Mouse (Mus musculus) heart, adult 18-20 months (tissue): ENCODE measurements at regions not wholly inside any gene's neighbourhood (a gene's known extent, or its start where the extent isn't known, plus 50 kb on each side); places are given as distances from the start of the nearest gene placed in this dataset.

Source experiments
- DNase-seq, 2 experiments: peaks; one replicate each; pipeline ENCODE4 v3.0.0; 2021 to 2022; ENCODE audit warnings: mixed read lengths in 1 of 2

DNA sequence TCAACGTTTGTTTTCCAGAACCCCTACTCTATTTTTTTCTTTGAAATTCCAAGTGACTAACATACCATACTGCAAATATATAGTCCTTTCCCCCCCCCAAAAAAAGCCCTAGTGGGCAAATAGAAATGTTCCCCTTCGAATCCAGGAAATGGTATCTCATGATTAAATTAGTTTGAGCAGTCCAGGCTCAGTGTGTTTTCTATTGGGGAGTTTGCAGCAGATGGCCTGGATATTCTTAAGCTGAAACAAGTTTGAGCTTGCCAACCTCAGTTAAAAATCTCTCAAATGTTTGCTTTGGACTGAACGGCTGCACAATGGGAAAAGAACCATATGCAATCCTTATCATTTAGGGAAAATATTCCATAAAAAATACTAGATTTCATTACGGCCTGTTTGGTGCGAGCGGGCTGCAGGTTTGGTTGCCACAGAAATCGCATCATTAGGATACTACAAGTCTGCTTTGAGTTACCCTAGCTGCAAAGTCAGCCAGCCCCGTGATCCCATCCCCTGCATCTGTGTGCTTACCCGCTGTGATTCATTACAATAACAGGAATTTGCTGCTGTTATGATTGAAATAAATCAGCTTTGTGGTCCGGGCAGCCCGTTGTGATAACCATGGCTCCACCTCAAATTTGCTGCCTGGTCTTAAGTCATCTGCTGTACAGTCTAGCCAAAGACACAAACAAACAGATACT, 227.2 kb upstream of the Zfp637 start:
- peak; percentile 33 to 36 for DNase-seq

DNA sequence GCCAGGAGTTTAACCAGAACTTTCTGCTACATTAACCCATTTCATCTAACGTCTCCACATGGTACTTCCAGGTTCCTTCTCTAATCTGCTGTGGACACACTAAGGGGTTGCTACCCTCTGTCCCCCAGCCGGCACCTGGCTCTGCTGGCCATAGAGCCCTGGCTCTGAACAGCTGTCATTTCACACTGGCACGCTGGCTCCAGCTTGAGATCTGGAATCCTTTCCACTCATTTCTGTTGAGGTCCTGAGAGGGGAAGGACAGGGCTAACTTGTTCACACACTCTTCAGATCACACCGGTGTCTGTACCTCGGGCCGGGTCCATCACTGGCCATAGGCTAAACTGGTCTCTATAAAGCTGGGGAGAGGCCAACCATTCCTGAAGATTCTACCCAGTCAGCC, 226.6 kb upstream of the Zfp637 start:
- DNase-seq: peak in 1 of 2 experiments; percentile 12

DNA sequence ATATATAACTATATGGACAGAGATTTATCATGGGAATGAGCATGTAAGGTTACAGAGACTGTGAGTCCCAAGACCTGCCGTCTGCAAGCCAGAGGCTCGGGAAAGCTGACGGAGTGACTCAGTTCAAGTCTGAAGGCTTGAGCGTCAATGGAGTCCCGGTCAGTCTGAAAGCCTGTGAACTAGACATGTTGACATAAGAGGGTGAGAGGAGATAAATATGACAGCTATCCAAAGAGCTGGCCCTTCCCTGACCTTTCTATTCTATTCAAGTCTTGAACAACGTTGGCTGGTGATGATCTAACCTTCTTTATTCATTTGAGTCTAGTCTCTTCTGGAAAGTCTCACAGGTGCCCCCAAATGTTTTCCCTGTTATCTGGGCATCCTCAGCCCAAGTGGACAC, 223.8 kb upstream of the Zfp637 start:
- no peak for DNase-seq

DNA sequence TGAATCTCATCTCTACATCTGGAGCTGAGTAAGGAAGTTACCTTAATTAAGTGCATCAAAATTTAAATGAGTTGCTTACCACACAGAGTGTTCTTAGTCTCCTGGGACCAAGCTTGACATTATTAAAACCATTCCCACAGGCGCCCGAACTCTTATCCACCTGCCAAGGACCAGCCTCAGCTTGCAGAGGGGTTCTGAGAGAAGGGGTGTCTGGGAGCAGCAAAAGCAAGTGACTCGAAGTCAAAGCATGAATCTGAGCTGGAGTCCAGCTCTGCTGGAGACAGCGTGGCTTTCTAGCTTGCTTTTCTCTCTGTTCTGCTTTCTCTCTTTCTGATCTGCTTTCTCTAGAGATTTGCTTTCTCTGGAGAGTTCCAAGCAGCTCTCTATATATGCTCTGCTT, 223.0 kb upstream of the Zfp637 start:
- no peak for DNase-seq

DNA sequence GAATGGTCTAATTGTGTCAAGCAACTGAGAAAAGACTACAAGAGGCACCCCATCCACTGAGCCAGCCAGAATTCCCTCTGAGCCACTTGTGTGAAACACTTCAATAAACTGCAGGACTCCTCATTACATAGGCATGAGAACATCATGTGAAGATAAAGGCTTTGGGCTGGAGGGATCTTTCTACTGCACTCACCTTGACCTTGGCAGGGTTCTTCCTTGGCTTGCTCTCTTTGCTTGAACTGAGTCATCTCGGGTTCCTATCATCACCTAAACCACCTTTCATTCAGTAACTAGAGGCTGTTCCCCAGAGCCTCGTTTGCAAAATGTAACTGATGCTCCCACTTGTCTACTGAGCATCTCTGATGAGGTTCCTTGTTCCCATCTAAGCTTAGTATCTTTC, 221.4 kb upstream of the Zfp637 start:
- DNase-seq: no peak

DNA sequence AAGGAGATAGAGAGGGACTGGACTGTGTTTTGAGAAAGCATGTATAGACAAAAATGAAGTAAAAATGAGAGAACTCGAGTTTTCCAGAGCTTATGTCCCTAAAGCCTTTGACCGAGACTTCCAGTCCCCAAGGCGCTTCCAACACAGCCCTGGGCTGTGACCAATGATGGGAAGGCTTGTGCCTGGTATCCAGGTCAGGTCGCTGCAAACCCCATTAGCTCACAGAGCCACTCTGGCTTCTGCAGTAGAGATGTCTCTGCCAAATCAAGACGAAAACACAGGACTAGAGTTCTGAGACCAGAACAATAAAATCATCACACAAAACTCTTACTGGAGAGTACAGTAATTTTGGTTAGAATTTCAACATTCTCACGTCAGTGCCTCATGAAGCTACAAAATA, 218.5 kb upstream of the Zfp637 start:
- DNase-seq: no peak

DNA sequence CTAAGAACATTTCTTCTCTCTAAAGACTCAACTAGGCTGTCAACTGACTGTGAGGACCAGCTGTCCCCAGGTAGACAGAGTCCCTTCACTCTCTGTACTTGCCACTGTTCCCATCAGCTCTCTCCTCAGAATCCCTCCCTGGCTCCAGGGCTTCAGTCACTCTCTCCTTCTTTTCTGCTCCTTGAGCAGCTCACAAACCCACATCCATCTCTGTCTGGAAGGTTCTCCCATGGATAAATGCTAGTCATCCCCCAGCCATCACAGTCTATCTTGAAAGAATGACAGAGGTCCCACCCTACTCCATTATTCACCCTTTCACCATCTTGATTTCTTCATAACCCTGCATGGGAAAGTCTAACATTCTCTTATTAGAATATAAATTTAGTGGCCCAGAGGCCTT, 218.0 kb upstream of the Zfp637 start:
- no peak for DNase-seq

DNA sequence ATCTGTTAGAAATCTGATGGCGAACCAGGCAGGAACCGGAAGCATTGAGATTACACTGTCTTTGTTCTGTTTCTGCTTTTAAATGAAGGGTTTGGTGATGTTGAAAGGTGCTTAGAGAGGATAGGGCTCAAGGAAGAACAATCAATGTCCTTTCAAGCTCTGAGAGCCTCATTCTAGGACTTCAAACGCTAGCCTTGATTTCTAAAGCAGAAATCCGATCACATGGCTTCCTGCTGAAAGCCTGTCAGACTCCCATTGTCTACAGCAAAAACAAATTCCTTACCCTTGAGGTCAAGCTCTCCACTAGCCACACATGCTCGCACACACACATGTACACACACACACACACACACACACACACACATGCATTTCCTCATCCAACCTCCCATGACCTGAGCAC, 215.3 kb upstream of the Zfp637 start:
- peak in 1 of 2 experiments; percentile 44 for DNase-seq

DNA sequence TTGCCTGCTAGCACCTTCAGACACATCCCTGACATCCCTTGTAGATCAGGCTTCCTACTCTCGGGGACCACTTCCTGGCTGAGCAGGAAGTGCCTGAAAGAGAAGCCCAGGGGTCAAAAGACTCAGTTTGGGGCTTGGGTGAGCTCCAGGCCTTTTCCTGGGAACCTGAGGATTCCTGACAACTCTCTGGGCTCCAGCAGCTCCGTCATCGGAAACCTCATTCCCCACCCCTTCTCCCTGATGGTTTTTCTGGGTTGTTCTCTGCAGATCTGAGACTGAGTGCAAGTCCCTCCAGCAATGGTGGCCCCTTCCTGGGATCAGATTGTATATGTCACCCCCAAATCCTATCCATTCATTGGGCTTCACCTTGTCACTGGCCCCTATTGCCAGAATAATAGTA, 213.5 kb upstream of the Zfp637 start:
- no peak for DNase-seq

DNA sequence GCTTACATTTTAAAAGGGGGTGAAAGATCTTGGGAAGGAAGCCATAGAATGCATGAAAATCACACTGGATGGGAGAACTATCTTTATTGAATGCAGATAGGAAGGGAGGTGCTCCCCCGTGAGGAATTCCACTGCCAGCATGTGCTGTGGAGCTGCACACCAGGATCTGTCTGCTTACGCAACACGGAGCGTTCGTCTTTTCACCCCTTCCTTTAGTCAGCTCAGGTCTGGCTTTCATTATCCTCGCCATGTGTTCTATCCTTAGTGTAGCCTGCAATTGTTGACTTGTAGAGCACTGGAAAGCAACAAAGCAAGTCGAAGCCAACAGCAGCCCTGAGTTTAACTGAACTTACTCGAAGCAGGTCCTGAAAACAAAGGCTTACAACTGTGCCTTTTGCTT, 194.4 kb upstream of the Zfp637 start:
- DNase-seq: peak; percentile 53 to 67

DNA sequence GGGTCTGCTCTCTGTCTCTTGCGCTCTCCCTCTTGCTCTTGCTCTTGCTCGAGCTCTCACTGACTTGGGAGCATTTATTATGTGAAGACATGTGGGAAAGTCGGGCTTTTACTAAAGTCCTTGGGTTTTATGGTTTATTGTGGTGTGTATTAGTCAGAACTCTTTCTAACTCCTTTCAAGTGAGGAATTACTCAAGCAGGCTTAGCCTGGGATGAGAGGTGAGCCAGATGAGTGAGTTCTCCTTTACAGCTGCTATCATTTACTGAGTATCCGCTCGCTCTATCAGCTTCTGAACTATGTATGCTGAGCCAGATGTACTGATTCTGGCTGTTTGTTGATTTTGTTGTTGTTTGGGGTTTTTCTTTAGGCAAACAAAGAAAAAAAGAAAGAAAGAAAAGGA, 190.4 kb upstream of the Zfp637 start:
- no peak for DNase-seq

DNA sequence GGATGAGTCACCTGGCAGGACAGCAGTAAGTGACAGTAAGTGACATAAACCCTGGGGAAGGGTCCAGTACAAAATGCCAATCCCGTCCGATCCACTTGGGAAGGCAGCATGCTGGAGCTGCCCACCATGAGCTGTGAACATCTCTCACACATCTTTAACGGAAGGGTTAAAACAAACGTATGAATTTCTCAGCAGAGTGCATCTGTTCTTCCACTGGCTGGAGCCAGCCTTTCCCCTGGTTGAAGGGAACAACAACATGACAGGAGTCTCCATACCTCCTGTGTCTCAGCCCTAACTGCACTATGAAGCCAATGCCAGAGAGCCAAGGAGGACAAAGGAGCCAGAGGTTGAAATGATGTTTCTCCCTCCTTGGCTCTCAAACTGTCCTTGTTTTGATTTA, 189.4 kb upstream of the Zfp637 start:
- DNase-seq: no peak

DNA sequence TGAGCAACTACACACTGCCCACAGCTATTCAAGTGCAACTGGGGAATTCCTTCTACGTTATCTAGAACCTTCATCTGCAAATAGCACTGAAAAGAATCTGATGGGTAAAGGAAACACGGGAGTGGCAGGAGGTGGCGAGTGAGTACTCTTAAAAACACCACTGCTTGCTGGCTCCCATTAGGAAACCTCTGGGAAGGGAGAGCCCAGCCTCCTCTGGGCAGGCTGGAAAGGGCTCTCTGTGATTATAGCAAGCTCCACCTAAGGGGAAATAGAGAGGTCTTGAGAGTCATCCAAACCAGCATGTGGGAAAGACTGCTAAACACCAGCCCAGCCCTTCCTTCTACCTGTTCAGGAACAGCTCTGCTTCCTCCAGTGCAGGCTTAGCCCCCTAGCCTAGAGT, 189.0 kb upstream of the Zfp637 start:
- DNase-seq: peak; percentile 37 to 65

DNA sequence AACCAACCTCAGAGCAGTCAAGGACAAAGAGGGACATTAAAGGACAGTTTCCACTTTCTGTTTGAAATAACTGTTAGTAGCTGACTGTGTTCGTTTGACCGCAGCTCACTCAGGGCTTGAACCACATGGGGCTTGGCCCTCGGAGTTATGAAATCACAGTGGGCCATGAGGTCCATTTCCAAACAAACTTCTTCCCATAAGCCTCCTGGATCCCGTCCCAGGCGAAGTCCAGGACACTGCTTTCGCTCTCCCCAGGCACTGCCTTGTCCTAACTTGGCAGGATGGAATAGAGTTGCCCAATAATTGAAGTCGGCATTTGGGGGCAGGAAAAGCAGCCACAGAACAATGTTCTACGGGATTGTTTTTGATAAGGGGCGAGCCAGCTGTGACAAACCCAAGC, 188.1 kb upstream of the Zfp637 start:
- peak; percentile 81 to 91 for DNase-seq

DNA sequence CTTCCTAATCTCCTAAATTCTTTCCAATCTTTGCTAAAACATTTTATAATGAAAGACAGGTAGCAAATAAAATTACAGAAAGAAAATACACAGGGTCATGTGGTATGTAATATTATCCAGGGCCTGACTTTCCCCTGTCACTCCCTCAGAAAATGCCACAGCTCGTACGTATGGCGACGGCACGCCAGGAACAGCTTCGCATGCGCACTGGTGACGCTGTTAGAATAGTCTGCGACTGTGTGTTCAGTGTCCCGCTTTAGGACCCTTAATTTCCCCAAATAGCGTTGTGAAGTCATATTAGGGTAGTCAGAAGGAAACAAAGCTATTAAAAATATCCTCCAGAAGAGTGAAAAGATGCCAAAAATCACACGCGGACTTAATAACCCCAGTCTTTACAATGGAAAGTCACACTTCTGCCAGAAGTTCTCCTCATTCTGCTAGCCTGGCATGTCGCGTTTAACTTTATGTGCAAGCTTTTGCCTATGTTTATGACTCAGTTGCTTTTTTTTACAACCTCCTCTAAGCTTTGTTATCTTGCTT, 187.0 kb upstream of the Zfp637 start:
- no peak for DNase-seq

DNA sequence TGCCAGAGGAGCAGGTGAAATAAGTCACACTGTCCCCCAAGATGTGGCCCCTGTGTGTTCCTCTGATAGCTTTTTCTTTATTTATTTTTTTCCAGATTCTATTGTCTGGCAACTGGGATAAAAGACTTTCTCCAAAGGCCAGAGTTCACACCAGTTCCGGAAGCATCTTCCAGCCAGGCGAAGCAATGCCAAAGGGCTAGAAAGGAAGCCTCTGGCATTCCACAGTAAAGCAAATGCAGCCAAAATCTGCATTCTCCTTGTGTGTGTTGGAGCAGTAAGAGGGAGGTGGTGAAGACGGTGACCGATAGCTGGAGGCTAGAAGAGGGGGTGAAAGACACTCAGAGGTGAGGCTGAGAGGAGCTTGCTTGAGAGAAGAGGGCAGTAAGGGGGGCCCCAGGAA, 185.0 kb upstream of the Zfp637 start:
- DNase-seq: no peak

DNA sequence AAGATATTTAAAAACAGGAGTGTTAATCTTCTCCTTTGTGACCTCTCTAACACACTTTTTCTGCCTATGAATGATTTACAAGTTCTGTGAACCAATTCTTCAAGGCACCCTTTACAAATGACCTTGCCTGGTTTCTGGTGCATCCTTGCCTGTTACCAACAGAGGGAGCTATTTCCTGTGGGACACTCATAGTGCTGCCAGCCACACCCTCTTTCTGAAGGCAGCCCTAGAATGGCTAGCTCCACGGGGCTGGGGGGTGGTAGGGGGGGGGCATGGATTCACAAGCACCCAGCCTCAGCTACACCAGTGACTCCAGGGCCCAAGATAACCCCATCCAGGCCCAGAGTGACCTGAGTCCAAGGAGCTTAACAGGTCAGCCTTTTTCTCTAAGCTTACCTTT, 180.4 kb upstream of the Zfp637 start:
- peak; percentile 37 to 41 for DNase-seq

DNA sequence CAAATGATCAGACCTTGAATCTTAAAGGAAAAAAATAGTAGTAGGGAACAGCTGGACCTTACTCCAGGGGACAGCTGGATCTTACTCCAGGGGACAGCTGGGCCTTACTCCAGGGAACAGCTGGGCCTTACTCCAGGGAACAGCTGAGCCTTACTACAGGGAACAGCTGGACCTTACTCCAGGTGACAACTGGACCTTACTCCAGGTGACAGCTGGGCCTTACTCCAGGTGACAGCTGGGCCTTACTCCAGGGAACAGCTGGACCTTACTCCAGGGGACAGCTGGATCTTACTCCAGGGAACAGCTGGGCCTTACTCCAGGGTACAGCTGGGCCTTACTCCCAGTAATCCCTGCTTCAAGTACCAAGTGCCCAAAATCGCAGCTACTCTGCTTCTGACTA, 178.3 kb upstream of the Zfp637 start:
- no peak for DNase-seq

DNA sequence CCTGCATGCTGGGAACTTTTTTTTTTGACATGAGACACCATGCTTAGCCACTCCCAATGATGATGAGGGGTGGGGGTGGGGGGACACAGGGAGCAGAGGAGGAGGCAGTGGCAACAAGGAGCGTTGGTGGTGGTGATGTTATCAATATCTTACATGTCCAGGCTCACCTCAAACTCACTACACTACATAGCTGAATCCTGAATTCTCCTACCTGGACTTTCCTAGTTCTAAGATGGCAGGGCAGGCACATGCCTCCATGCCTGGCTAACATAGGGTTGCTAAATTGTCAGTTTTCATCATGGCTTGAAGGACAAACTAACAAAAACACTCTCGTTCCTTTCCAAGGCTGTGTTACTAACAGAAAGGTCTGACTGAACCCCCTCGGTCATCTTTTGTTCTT, 170.6 kb upstream of the Zfp637 start:
- DNase-seq: no peak

DNA sequence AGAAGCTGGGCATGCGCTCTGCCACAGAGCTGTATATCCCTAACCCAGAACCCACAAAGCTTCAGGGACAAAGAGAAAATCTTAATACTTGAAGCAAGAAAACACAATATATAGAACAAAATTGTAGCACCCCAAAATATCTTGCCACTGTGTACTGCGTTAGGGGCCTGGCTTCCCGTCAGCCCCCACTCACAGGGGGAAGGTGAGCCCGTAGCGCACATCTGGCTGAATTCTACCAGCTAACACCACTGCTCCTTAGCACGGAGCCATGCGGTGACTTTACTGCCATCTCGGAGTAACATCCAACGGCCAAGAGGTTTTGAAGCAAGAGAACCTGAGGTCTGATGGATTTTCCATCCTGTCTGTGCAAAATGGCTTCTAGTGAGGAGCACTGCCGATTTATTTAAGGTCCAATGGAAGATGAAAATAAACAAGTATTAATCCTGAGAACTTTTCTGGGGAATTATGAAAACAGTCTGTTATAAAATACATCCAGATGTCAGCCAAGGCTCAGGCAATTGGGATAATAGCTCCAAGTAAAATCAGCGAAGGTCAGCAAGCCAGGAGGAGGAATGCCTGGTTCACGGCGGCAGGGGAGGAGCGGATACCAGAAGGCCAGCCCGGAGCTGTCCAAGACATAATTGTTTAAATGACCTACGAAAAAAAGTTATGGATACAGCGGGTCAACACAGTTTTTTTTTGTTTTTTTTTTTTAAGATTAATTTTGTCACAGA, 170.0 kb upstream of the Zfp637 start:
- DNase-seq: no peak

DNA sequence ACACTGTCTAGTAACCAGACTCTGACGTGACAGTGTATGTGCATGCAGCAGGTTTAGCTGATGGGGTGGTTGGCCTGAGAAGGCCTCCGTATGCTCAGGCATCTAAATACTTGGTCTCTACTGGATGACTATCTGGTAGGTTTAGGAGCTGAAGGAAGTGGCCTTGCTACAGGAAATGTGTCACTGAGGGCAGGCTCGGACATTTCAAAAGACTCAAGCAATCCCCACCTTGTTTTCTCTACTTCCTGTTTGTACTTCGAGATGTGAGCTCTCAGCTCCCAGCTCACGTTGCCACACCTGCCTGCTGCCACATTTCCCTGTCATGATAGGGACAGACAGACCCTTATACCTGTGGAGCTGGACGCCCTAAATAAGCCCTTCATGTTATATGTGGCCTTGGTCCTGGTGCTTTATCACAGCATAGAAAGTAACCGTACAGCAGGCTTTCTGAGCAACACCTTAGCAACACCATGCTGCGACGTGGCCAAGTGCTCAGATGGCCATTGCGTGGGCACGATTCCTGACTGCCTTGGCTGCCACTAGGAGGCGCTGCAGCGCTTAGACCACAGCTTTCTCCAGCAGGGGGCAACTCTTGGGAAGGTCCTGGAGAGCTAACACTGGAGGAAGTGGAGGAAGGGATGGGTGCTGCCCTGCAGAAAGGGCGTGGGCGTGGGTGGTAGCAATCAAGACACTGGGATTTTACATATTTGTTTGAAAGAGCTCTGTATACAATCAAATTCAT, 165.8 kb upstream of the Zfp637 start:
- no peak for DNase-seq

DNA sequence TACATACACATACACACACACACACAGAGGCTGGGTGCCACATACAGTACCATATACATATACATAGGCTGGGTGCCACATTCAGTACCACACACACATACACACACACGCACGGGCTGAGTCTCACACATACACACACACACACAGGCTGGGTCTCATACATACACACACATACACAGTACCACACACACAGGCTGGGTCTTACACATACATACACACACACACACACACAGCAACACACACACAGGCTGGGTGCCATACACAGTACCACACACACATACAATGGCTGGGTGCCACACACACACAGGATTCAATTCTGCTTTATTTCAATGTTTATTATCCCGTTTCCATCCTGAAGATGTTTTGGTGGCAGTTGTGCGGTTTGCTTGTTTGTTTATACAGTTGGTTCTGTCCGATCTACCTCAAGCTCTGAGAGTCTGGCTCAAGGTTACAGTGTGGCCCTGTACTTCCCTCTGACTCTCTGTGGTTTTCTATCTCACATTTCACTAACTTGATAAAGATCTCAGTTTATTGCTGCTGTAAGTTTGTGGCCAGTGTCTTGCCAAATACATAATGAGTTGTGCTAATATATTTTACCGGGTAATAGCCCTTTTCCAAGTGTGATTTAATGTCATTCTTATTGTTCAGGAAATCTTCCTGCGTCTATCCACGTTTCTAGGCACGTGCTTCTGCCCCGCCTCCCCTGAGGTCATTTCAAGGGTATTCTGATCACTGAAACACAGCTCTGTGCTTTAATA, 164.7 kb upstream of the Zfp637 start:
- no peak for DNase-seq
